Mouse (Mus musculus) stomach, postnatal 0 days (tissue): ENCODE data around the gene Ajap1.
A peak's percentile ranks its signal among the peaks of the same experiment; 100 is the strongest.

ENCODE experiments used
- CTCF ChIP-seq: IDR thresholded peaks from 2 replicates; pipeline ENCODE4 v1.5.1; 2016; ENCODE audit warnings: antibody characterized with exemption, low read depth, mild to moderate bottlenecking, moderate library complexity
- EP300 ChIP-seq: optimal IDR thresholded peaks from 2 replicates; pipeline ENCODE3; 2016; ENCODE audit warnings: antibody characterized with exemption

GRCm38 (mm10) chr4:153417926-153418325 is 64.7 kb downstream of the Ajap1 start:
- peak; percentile 57 for TF ChIP-seq CTCF
- no peak for TF ChIP-seq EP300
